Mouse (Mus musculus) inflammation-experienced regulatory T-cells, adult 6 months (primary cell): ENCODE data around the gene Mtmr10. TPM values are rescaled to one million over a fixed set of nuclear protein-coding genes. Genes with fewer than 3 reads are reported as not detected.
A peak's percentile ranks its signal among the peaks of the same experiment; 100 is the strongest.

Source experiments
- ATAC-seq: one replicate; pipeline ENCODE4 v1.8.0; 2017
- polyA plus RNA-seq, 3 experiments: library from polyadenylated mRNA; unstranded; fragments of 100-300 nt; shearing (Covaris generic); gene quantifications; one replicate each; pipeline ENCODE4 v1.2.1; 2017

Gene Mtmr10
- polyA plus RNA-seq, 3 experiments from 2014 or later: 4.5 to 5.8 (median 5.6) TPM

- no peak for ATAC-seq
Measured at GRCm38 (mm10) chr7:64296286-64297010, 9.0 kb downstream of the Mtmr10 start.

DNA sequence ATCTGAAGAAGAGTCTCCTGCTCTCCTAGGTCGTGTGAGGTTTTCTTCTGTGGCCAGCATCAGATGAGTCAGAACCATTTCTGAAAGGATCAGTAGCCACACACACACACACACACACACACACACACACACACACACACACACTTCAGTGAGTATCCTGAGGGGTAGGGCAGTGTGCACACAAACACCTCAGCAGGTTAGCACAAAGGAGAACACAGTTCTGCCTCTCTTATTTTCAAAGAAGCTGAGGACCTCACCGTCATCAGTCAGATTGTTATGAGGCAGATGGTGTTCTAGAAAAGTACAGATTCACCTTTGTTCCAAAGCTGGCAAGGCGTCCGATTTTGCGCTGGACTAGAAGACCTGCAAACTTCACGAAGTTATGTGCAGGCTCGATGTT, 22.8 kb downstream of the Mtmr10 start:
- no peak for ATAC-seq

- ATAC-seq: no peak
Measured at GRCm38 (mm10) chr7:64310756-64311155, 23.3 kb downstream of the Mtmr10 start.

GRCm38 (mm10) chr7:64312811-64313210, 25.4 kb downstream of the Mtmr10 start:
- no peak for ATAC-seq

GRCm38 (mm10) chr7:64321125-64321524, 33.7 kb downstream of the Mtmr10 start:
- no peak for ATAC-seq

DNA sequence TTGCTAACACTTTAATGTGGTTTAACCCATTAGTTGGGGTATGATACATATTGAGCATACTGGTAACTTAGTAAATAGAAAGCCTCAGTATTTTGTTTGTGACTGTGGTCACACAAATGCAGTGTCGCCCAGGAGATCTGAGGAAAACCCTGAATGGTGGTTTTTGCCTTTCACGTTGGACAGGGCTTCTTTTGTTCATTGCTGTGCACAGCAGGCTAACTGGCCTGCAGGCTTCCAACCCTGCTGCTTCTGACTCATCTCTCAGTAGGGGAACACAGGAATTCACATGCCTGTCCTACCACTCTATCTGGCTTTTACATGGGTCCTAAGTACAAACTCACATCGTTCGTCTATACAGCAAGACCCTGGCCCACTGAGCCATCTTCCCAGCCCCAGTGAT, 34.2 kb downstream of the Mtmr10 start:
- ATAC-seq: no peak

DNA sequence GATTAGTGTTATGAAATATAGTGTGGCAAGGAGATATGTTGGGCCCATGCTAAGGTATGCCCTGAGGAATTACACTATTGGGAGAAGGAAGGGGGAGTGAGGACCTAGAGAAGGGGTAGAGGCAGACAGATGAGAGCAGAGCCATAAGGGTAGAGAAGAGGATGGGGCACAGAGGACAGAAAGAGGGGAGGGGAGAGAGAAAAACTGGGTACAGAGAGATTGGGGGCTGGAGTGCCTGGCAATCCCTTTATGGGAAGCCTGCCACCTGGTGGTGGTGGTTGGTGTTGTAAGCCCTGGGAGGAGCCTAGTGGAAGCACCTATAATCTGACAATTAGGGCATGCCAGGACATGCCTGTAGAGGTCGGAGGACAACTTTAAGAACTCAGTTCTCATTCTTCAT, 39.4 kb downstream of the Mtmr10 start:
- ATAC-seq: peak; percentile 97

DNA sequence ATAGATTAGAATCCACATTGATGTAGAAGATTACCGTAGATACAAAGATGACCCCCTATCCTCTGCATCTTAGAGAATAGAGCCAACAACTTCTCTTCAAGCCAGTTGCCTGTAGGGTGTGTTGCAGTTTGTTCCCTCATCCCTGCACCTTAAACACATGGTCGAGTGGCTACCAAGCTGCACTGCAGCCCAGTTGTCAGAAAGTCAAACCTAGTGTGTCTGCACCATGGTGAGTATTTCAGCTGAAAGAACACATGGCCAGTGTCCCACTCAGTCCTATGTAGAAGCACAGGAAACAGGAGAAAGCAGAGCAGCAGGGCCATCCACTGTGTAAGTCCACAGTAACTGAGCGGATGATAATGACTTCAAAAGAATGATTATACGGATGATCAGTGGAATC, 40.0 kb downstream of the Mtmr10 start:
- no peak for ATAC-seq

- ATAC-seq: no peak
Measured at GRCm38 (mm10) chr7:64331309-64331708, 43.9 kb downstream of the Mtmr10 start.

DNA sequence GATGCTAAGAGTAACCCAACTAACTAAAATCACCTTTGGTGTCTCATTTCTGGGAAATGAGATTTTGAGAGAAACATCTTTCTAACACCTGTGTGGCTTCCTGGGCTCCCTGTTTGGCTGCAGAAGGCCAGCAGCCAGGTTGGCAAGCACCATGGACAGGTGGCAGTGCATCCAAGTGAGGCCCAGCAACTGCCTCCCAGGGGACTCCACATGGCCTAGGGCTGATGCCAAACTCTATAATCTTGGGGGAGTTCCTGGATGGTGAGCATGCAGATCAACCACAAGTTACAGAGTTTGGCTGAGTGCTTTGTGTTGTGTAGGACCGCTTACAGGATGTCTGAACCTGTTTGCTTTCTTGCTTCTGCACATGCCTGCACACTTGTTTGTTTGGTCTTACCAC, 45.2 kb downstream of the Mtmr10 start:
- no peak for ATAC-seq

DNA sequence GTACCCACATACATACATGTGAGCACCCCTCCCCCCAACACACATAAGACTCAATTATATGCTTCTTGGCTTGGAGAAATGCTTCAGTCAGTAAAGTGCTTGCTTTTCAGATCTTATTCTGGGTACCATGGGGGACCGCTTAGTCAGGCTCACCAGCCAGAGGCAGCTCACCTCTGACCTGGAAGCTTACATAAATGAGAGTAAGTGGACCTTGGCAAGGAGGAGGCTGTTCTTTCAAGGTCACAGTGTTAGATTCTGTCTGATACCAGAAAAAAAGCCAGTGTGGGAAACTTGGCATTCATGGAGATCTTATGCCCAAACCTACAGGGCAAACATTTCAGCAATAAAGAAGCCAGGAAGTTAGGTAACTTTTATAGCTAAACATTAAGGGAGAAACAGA, 60.4 kb downstream of the Mtmr10 start:
- no peak for ATAC-seq

DNA sequence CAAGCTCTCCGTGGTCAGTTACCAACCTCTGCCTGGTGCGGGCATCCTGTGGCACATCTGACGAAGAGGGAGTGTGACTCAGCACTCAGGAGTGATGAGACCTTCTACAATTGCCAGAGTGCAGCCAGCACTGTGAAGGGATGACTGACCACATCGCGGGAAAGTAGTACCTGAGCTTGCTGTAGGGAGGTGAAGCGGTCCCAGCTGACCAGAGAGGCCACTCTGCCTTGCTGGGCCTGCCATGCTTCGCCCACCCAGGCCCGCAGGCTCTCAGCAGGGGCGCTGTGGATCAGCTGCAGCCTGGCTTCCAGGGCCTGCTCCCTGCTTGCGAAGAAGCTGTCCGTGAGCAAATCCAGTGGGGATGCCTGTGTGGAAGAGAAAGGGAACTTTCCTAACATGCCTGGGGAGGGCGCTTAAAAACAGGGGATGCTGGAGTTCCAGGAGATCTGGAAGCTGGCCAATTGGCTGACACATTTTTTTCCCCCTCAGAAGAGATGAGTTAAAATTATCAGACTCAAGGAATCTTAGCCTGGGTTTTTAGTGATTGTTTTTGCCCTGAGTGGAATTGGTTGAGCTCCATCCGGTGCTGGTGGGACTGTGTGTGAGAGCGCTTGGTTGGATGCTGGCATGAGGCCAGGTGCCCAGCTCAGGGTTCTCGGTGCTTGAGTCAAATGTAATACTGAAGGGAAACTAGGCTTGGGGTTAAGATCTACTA, 61.9 kb downstream of the Mtmr10 start:
- no peak for ATAC-seq

DNA sequence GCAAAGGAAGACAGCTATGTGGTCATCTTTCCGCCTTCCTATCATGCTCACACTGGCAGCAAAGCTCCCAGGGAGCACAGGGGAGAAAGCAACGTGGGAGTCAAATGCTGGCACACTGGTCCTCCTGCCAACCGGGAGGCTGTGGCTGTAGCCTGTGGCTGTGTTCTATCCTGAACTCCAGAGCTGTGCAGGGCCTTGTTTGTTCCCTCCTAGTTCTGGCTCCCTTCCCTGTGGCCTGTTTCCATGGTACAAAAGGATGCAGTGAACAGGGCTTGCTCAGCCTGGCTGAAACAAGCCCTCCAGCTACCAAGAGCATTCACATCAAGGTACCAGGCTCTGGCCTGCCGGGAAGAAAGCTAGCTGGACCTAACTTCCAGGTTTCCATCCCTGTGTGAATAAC, 63.6 kb downstream of the Mtmr10 start:
- no peak for ATAC-seq

DNA sequence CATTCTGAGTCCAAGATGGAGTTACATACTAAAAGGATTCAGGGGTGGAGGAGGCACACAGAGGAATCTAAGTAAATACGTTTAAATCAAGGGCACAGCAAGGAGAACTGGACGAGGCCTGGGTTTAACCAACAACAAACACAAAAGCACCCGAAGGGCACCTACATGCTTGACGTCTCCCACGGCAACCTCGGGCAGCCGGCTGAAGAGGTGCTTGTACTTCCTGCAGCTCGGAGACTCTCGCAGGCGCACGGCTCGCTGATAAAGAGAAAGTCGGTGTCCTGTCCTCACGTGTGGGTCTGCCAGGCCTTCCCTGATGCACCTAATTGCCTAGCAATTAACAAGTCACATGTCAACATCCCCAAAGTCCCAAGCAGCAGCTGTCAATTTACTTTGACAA, 66.8 kb downstream of the Mtmr10 start:
- ATAC-seq: no peak

GRCm38 (mm10) chr7:64356661-64357060, 69.2 kb downstream of the Mtmr10 start:
- no peak for ATAC-seq

DNA sequence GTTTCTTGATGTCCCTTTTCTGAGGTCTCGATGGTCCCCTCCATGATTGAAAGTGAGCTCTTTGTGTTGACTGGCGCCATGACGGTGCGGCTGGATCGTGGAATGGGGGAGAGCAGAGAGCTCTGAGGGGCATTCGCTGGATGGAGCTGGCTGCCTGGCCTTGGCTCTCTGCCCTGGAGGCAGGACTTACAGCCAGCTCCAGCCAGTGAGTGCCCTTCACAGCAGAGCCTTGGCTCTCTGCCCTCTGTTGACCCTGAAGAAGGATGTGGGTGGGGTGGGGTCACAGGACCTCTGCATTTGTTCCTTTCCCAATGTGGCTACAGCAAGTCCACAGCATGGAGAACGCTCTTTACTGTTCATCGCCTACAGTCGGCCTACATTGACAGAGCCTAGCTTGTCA, 70.0 kb downstream of the Mtmr10 start:
- ATAC-seq: no peak

- no peak for ATAC-seq
Measured at GRCm38 (mm10) chr7:64358666-64359065, 71.2 kb downstream of the Mtmr10 start.

DNA sequence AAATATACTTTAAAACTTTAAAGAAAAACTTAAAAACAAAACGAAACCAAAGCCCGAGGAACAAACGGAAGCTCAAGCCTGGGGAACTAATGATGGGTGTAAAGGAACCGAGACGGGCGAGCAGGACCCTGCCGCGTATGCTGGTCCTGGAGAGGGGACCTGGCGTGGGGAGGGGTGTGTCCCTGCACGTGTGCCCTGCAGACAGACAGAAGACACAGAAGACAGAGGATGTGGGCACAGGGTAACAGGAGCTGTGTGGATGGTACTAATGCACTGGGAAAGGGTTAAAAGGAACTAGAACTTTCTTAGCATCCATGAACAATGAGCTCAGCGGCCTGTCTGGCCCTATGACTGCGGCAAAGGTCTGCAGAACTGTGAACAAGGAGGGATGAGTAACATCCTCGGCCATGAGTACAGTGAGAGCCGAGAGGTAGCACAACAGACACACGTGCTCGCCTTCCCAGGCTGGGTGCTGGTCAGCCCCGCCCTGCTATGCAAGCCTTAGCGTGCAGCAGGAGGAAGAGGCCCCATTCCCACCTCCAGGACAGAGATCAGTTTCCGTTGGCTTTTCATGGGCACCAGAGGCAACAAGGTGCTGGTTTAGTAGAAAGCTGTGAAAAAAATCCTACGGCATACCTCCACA, 72.6 kb downstream of the Mtmr10 start:
- ATAC-seq: no peak

DNA sequence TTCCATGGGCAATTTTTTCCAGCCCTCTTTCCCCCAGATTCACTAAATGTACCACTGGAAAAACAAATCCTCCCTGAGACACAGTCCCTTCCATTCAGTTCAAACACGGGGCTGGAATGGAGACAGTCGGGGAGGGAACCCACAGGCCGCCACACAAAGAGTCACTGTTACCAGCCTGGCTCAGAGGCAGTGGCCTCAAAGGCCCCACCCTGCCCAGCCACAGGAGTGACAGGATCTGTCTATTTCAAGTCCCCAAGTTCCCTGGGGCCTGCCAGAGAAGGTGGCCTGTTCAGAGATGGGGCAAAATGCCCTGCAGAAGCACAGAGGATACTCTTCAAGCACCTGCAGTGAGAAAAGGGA, 73.1 kb downstream of the Mtmr10 start:
- no peak for ATAC-seq

- no peak for ATAC-seq
Measured at GRCm38 (mm10) chr7:64365863-64366262, 78.4 kb downstream of the Mtmr10 start.

- no peak for ATAC-seq
Measured at GRCm38 (mm10) chr7:64369841-64370240, 82.4 kb downstream of the Mtmr10 start.

DNA sequence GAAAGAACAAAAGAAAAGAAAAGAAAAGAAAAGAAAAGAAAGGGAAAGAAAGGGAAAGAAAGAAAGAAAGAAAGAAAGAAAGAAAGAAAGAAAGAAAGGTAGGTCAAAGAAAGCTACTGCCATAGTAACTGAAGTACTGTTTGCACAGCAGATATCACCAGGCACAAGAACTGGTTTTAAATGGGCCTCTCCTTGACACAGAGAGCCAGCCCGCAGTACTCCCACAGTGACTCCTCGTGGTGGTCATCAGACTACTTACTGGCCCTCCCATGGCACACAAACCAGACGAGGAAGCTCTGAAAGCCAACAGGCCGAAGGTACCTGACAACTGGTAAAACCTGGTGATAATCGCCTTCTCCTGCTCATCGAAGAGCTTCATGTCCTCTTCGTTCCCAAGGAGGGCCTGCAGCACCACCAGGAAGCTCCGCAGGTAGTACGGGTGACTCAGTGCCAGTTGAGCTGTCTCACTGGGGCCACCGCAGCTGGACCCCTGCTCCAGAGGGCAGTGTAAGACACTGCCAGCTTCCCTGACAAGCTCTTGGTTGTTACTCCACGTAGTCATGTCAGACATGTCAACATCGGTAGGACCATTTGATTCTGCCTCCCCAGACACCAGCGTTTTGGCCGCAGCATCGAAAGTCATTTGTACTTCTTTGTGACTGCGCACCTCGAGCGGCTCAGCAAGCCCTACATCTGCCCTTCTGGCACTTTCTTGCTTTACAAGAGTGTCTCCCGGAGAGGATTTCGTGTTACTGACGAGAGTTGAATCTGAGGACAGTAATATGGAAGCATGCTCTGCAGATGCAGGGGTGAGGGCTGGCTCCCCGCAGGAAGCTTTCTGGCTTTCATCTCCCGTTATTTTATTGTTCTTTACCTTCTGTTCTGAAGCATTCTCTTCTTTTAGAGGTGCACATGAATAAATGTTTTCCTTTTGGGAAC, 84.8 kb downstream of the Mtmr10 start:
- no peak for ATAC-seq
